Mouse (Mus musculus): ENCODE data around the gene Rhbdl2. TPM values are rescaled to one million over a fixed set of nuclear protein-coding genes. Genes with fewer than 3 reads are reported as not detected.
A peak's percentile ranks its signal among the peaks of the same experiment; 100 is the strongest.

Rhbdl2 gene
- polyA plus RNA-seq, 2 experiments = not detected

DNA sequence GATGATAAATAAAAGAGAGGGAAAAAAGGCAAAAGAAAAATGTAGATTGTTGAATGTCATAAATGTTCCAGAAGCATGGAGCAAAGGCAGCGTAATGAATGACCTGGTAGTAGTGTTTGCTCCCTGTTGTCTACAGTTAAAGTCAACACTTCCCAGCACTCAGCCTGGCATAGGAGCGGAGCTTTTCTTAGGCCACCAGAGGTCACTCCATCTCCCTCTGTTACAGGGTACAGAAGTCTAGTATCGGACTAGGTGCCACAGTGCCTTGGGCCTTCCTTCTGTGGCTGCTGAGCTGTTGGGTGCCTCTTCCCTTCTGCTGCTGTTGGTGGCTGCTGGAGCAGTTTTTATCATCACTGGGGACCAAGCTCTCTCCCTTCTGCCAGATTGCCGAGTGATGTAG lies 29.4 kb upstream of the Rhbdl2 start:
- no peaks in the 10 kb centered on the region for H3K9me3 ChIP-seq (ENCODE audit: control insufficient read depth, low read length)
- H3K4me2 ChIP-seq (ENCODE audit: low read depth) = no peak overlapping the region
- H3K27ac ChIP-seq = no peak overlapping the region
- no peak overlapping the region for H3K4me3 ChIP-seq (ENCODE audit: insufficient read depth in 1 of 2, low read depth in 2 of 2, low read length in 2 of 2)
- H3K4me1 ChIP-seq (replicated peaks; ENCODE audit: control insufficient read depth in 2 of 2, insufficient read depth in 2 of 2, low read length in 1 of 2) = no peaks in the 10 kb centered on the region
- no peak overlapping the region for H3K9ac ChIP-seq (replicated peaks)
- 45% methylated on average over 4 of the region's 4 CpGs for WGBS (ENCODE audit: insufficient replicate concordance)
- no peaks in the 10 kb centered on the region for H3K36me3 ChIP-seq (replicated peaks; ENCODE audit: control insufficient read depth, insufficient read depth, low read depth)
- TF ChIP-seq EP300 (IDR thresholded peaks at IDR 0.05; ENCODE audit: low read depth) = no peak
- peak; percentile 51 for TF ChIP-seq CTCF (IDR thresholded peaks at IDR 0.05; ENCODE audit: low read depth)
- no peaks in the 10 kb centered on the region for H3K27me3 ChIP-seq (ENCODE audit: control insufficient read depth, insufficient read depth, low read length)
- no peak for ATAC-seq (ENCODE audit: insufficient read depth)
- no peak for DNase-seq (ENCODE audit: low read depth in 3 of 3, low spot score in 3 of 3)

DNA sequence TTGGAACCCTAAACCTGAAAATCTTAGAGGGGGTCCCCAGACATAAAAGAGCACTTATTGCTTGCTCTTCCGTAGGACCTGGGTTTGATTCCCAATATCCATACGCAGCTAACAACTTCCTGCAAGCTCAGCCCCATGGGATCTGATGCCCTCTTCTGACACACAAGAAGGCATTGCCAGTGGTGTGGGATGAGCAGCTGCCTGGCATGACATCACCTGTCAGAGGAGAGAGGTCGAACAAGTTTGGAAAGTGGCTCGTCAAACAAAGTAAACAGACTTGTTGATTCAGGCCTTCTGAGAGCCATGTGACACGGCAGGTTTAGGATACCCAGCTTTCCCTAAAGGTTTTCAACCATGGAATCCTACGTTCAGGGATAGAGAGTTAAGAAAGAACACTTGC lies 22.6 kb upstream of the Rhbdl2 start:
- H3K4me3 ChIP-seq (ENCODE audit: insufficient read depth in 1 of 2, low read depth in 2 of 2, low read length in 2 of 2) = no peak overlapping the region
- H3K27ac ChIP-seq = no peak overlapping the region
- ATAC-seq (ENCODE audit: insufficient read depth) (no peak), DNase-seq (ENCODE audit: low read depth in 3 of 3, low spot score in 3 of 3) (no peak)
- TF ChIP-seq CTCF (IDR thresholded peaks at IDR 0.05; ENCODE audit: low read depth) (no peak), EP300 (IDR thresholded peaks at IDR 0.05; ENCODE audit: low read depth) (no peak)
- H3K4me1 ChIP-seq (replicated peaks; ENCODE audit: control insufficient read depth in 2 of 2, insufficient read depth in 2 of 2, low read length in 1 of 2) = no peaks in the 10 kb centered on the region
- H3K9me3 ChIP-seq (ENCODE audit: control insufficient read depth, low read length) = no peaks in the 10 kb centered on the region
- H3K36me3 ChIP-seq (replicated peaks; ENCODE audit: control insufficient read depth, insufficient read depth, low read depth) = no peaks in the 10 kb centered on the region
- whole genome bisulfite sequencing (ENCODE audit: insufficient replicate concordance) = 55% methylated on average over 6 of the region's 6 CpGs
- no peak overlapping the region for H3K9ac ChIP-seq (replicated peaks)
- H3K4me2 ChIP-seq (ENCODE audit: low read depth) = no peak overlapping the region
- H3K27me3 ChIP-seq (ENCODE audit: control insufficient read depth, insufficient read depth, low read length) = no peaks in the 10 kb centered on the region

DNA sequence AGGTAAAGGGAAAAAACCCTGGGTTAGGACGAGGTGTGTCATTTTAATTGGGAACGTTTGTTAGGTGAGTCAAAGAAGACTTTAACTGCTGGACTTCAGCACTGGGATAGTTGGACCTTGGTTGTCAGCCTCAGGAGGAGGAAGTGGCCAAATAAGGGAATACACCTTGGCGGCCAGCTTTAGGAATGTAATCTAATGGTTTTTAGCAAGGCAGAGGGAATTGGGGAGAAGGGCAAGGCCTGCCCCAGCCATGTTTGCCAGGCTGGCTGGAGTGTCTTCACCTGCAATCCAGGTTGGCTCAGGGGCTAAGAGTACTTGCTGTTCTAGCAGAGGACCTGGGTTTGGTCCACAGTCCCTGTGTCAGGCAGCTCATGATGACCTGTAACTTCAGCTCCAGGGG lies 19.9 kb upstream of the Rhbdl2 start:
- 51% methylated on average over 3 of the region's 3 CpGs for WGBS (ENCODE audit: insufficient replicate concordance)
- no peak overlapping the region for H3K27ac ChIP-seq
- ATAC-seq (ENCODE audit: insufficient read depth) (no peak), DNase-seq (ENCODE audit: low read depth in 3 of 3, low spot score in 3 of 3) (no peak)
- H3K27me3 ChIP-seq (ENCODE audit: control insufficient read depth, insufficient read depth, low read length) = no peaks in the 10 kb centered on the region
- H3K9me3 ChIP-seq (ENCODE audit: control insufficient read depth, low read length) = no peaks in the 10 kb centered on the region
- no peak for TF ChIP-seq CTCF (IDR thresholded peaks at IDR 0.05; ENCODE audit: low read depth)
- TF ChIP-seq EP300 (IDR thresholded peaks at IDR 0.05; ENCODE audit: low read depth) = no peak
- no peak overlapping the region for H3K4me2 ChIP-seq (ENCODE audit: low read depth)
- no peak overlapping the region for H3K4me3 ChIP-seq (ENCODE audit: insufficient read depth in 1 of 2, low read depth in 2 of 2, low read length in 2 of 2)
- no peak overlapping the region for H3K9ac ChIP-seq (replicated peaks)
- no peaks in the 10 kb centered on the region for H3K36me3 ChIP-seq (replicated peaks; ENCODE audit: control insufficient read depth, insufficient read depth, low read depth)
- H3K4me1 ChIP-seq (replicated peaks; ENCODE audit: control insufficient read depth in 2 of 2, insufficient read depth in 2 of 2, low read length in 1 of 2) = no peaks in the 10 kb centered on the region

DNA sequence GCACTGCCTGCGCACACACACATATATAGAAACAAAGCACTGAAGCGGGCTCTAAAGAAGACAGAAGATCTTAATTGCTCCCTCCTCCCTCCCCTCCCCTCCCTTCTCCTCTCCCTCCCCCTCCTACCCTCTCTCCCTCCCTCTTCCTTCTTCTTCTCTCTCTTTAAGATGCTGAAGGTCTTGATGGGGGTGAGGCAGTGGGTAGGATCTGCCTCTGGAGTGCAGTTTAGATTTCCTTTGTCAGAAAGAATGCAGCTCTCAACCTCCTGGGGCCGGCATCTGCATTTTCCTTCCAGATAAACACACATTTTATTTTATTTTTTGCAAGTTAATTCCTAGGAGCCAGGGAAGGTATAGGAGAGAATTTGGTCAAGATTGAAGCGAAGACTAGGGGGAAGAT lies 19.4 kb upstream of the Rhbdl2 start:
- Histone ChIP-seq H3K4me3 (ENCODE audit: insufficient read depth in 1 of 2, low read depth in 2 of 2, low read length in 2 of 2) (no peak overlapping the region), H3K4me2 (ENCODE audit: low read depth) (no peak overlapping the region), H3K27ac (no peak overlapping the region), H3K9ac (replicated peaks) (no peak overlapping the region), H3K9me3 (ENCODE audit: control insufficient read depth, low read length) (no peaks in the 10 kb centered on the region), H3K4me1 (replicated peaks; ENCODE audit: control insufficient read depth in 2 of 2, insufficient read depth in 2 of 2, low read length in 1 of 2) (no peaks in the 10 kb centered on the region), H3K36me3 (replicated peaks; ENCODE audit: control insufficient read depth, insufficient read depth, low read depth) (no peaks in the 10 kb centered on the region), H3K27me3 (ENCODE audit: control insufficient read depth, insufficient read depth, low read length) (no peaks in the 10 kb centered on the region)
- DNase-seq (ENCODE audit: low read depth in 3 of 3, low spot score in 3 of 3) (no peak), ATAC-seq (ENCODE audit: insufficient read depth) (no peak)
- 56% methylated on average over 4 of the region's 4 CpGs for WGBS (ENCODE audit: insufficient replicate concordance)
- TF ChIP-seq CTCF (IDR thresholded peaks at IDR 0.05; ENCODE audit: low read depth) (no peak), EP300 (IDR thresholded peaks at IDR 0.05; ENCODE audit: low read depth) (no peak)

DNA sequence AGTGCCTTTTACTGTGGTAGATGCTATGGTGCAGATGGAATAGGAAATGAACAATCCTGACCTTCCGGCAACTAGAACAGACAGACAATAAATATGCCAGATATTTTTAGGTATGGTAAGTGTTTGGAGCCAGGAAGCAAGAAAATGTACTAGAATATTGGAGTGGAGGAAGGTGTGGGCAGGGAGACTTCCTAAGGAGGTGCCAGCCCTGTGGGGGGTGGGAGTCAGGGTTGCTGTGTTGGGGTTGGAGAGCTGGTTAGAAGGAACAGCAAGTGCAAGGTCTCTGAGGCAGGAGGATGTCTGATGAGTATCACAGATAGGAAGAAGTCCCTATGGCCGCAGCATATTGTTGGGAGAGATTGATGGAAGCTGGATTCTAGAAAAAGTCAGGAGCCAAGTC lies 5.0 kb downstream of the Rhbdl2 start:
- H3K27ac ChIP-seq = no peak overlapping the region
- no peaks in the 10 kb centered on the region for H3K36me3 ChIP-seq (replicated peaks; ENCODE audit: control insufficient read depth, insufficient read depth, low read depth)
- WGBS (ENCODE audit: insufficient replicate concordance) = 48% methylated on average over 2 of the region's 2 CpGs
- ATAC-seq (ENCODE audit: insufficient read depth) = no peak
- 0 out of 4 replicates have a peak, but pooled peaks cover 0 to 1% of the 10 kb centered on the region in 2 experiments for H3K4me1 ChIP-seq (replicated peaks; ENCODE audit: control insufficient read depth in 2 of 2, insufficient read depth in 2 of 2, low read length in 1 of 2)
- H3K27me3 ChIP-seq (ENCODE audit: control insufficient read depth, insufficient read depth, low read length) = no peaks in the 10 kb centered on the region
- H3K4me3 ChIP-seq (ENCODE audit: insufficient read depth in 1 of 2, low read depth in 2 of 2, low read length in 2 of 2) = no peak overlapping the region
- TF ChIP-seq EP300 (IDR thresholded peaks at IDR 0.05; ENCODE audit: low read depth) = no peak
- no peak overlapping the region for H3K9ac ChIP-seq (replicated peaks)
- no peak for DNase-seq (ENCODE audit: low read depth in 3 of 3, low spot score in 3 of 3)
- no peaks in the 10 kb centered on the region for H3K9me3 ChIP-seq (ENCODE audit: control insufficient read depth, low read length)
- H3K4me2 ChIP-seq (ENCODE audit: low read depth) = no peak overlapping the region
